Mouse (Mus musculus) left cerebral cortex, adult 8-10 months (tissue): ENCODE data around the gene Klf8. TPM values are rescaled to one million over a fixed set of nuclear protein-coding genes. Genes with fewer than 3 reads are reported as not detected.
"Not testable (repeated sequence)": the region's sequence is repeated elsewhere in the genome, so short reads cannot be mapped to it uniquely, and the experiment has no call there.

ENCODE experiments used
- DNase-seq, 2 experiments: peaks; one replicate each; pipeline ENCODE4 v3.0.0; 2022; ENCODE audit warnings: low spot score in 2 of 2
- total RNA-seq, 4 experiments: library from RNA; stranded (reverse); gene quantifications; 2 replicates each; pipeline ENCODE4 v1.2.4; 2022

Klf8 gene
- 1 to 10 TPM; 4.1 to 7.0 (median 5.4) TPM for total RNA-seq

GRCm38 (mm10) chrX:153237304-153237919 lies at the start of gene Klf8:
Gene Klf8, plus strand, starts transcription at chrX:153237466.
- no peak for DNase-seq

GRCm38 (mm10) chrX:153199185-153199584 lies 38.1 kb upstream of the Klf8 start:
- DNase-seq = not testable (repeated sequence)

- no peak for DNase-seq
Observed at GRCm38 (mm10) chrX:153211101-153211500, 26.2 kb upstream of the Klf8 start.

GRCm38 (mm10) chrX:153231240-153231639 lies 6.0 kb upstream of the Klf8 start:
- DNase-seq = no peak

GRCm38 (mm10) chrX:153233255-153233654 lies 4.0 kb upstream of the Klf8 start:
- no peak for DNase-seq

- DNase-seq = peak in 1 of 2 experiments; percentile 20
Observed at GRCm38 (mm10) chrX:153237920-153238504, 746 bp downstream of the Klf8 start.

GRCm38 (mm10) chrX:153254256-153254655 lies 17.0 kb downstream of the Klf8 start:
- no peak for DNase-seq

GRCm38 (mm10) chrX:153255504-153255903 lies 18.2 kb downstream of the Klf8 start:
- DNase-seq = peak in 1 of 2 experiments; percentile 45

GRCm38 (mm10) chrX:153282185-153282584 lies 44.9 kb downstream of the Klf8 start:
- DNase-seq = no peak

GRCm38 (mm10) chrX:153311356-153311755 lies 74.1 kb downstream of the Klf8 start:
- DNase-seq = no peak

- no peak for DNase-seq
Observed at GRCm38 (mm10) chrX:153323105-153323504, 85.8 kb downstream of the Klf8 start.

GRCm38 (mm10) chrX:153334140-153334539 lies 96.9 kb downstream of the Klf8 start:
- not testable (repeated sequence) for DNase-seq

GRCm38 (mm10) chrX:153359331-153360215 lies 122.3 kb downstream of the Klf8 start:
- peak; percentile 15 to 21 for DNase-seq

GRCm38 (mm10) chrX:153360216-153360590 lies 122.9 kb downstream of the Klf8 start:
- DNase-seq = no peak

GRCm38 (mm10) chrX:153360666-153361269 lies 123.5 kb downstream of the Klf8 start:
- DNase-seq = peak in 1 of 2 experiments; percentile 10

- peak in 1 of 2 experiments; percentile 12 for DNase-seq
Observed at GRCm38 (mm10) chrX:153366754-153367153, 129.5 kb downstream of the Klf8 start.

- DNase-seq = no peak
Observed at GRCm38 (mm10) chrX:153369780-153370179, 132.5 kb downstream of the Klf8 start.

- DNase-seq = no peak
Observed at GRCm38 (mm10) chrX:153375105-153375504, 137.8 kb downstream of the Klf8 start.

GRCm38 (mm10) chrX:153381753-153382152 lies 144.5 kb downstream of the Klf8 start:
- no peak for DNase-seq

GRCm38 (mm10) chrX:153389291-153389690 lies 152.0 kb downstream of the Klf8 start:
- DNase-seq = no peak

- no peak for DNase-seq
Observed at GRCm38 (mm10) chrX:153417067-153417466, 179.8 kb downstream of the Klf8 start.
